Mouse (Mus musculus) CH12.LX (cell line): Measurements from ENCODE around the gene Prkg2. TPM values are rescaled to one million over a fixed set of nuclear protein-coding genes. Genes with fewer than 3 reads are reported as not detected.
A peak's percentile ranks its signal among the peaks of the same experiment; 100 is the strongest.

ENCODE experiments used
- DNase-seq: peaks from one replicate; pipeline ENCODE4 v3.0.0-alpha.2; 2013; ENCODE audit errors: extremely low read depth
- H3K27ac ChIP-seq: 2 replicates; pipeline ENCODE4 v1.5.1; 2012; ENCODE audit warnings: low read depth, mild to moderate bottlenecking, control low read depth, moderate library complexity; ENCODE audit not compliant: insufficient read depth
- H3K27me3 ChIP-seq: replicated peaks from 2 replicates; pipeline ENCODE3; 2012; ENCODE audit warnings: inconsistent platforms
- H3K36me3 ChIP-seq, 2 experiments: replicated peaks in 1 of 2; 2 replicates each; pipeline versions ENCODE3 to v1.6.1; 2012; ENCODE audit warnings: inconsistent platforms in 1 of 2, low read length in 1 of 2, mild to moderate bottlenecking in 1 of 2, mixed read lengths in 1 of 2, moderate library complexity in 1 of 2; ENCODE audit not compliant: control insufficient read depth in 1 of 2, insufficient read depth in 1 of 2
- H3K4me1 ChIP-seq, 2 experiments: 2 replicates each; pipeline ENCODE4 v1.6.1; 2012; ENCODE audit warnings: inconsistent platforms in 1 of 2, moderate library complexity in 1 of 2; ENCODE audit not compliant: insufficient read depth in 2 of 2, control insufficient read depth in 1 of 2
- H3K4me2 ChIP-seq: 2 replicates; pipeline ENCODE4 v1.6.1; 2012; ENCODE audit warnings: low read depth, mild to moderate bottlenecking, control low read depth; ENCODE audit not compliant: poor library complexity, insufficient read depth, severe bottlenecking
- H3K4me3 ChIP-seq, 3 experiments: fragments of 150-350 bp in 1 of 3; sonication (generic) in 1 of 3; replicated peaks in 1 of 3; 2 replicates each; pipeline versions ENCODE3 to v1.5.1; 2011 to 2012; ENCODE audit warnings: low read depth in 2 of 3, low read length in 2 of 3, mild to moderate bottlenecking in 2 of 3, moderate library complexity in 2 of 3, control low read depth in 1 of 3, improper control_type of control experiment in 1 of 3, inconsistent platforms in 1 of 3, mixed read lengths in 1 of 3; ENCODE audit not compliant: poor library complexity in 1 of 3
- H3K79me2 ChIP-seq: replicated peaks from 2 replicates; pipeline ENCODE4 v1.6.1; 2012; ENCODE audit warnings: mild to moderate bottlenecking, moderate library complexity; ENCODE audit not compliant: control insufficient read depth, poor library complexity, insufficient read depth, severe bottlenecking; ENCODE audit errors: extremely low read depth
- H3K9ac ChIP-seq: 2 replicates; pipeline ENCODE4 v1.6.1; 2012; ENCODE audit warnings: low read depth, mild to moderate bottlenecking, control low read depth, moderate library complexity; ENCODE audit not compliant: insufficient read depth
- H3K9me3 ChIP-seq: replicated peaks from 2 replicates; pipeline ENCODE3; 2012; ENCODE audit warnings: low read length, inconsistent platforms, mixed read lengths
- BHLHE40 ChIP-seq: IDR thresholded peaks from 2 replicates; pipeline ENCODE4 v1.6.1; 2011; ENCODE audit warnings: mild to moderate bottlenecking, low read depth, low read length, improper control_type of control experiment
- CHD1 ChIP-seq: IDR thresholded peaks from 2 replicates; pipeline ENCODE4 v1.6.1; 2012; ENCODE audit warnings: low read depth, low read length, improper control_type of control experiment, inconsistent platforms
- CHD2 ChIP-seq: IDR thresholded peaks from 2 replicates; pipeline ENCODE4 v1.6.1; 2011; ENCODE audit warnings: low read length, improper control_type of control experiment
- CTCF ChIP-seq, 2 experiments: IDR thresholded peaks in 1 of 2; conservative IDR thresholded peaks in 1 of 2; 2 replicates each; pipeline ENCODE4 v1.5.1; 2011 to 2012; ENCODE audit warnings: low read depth in 2 of 2, low read length in 2 of 2, improper control_type of control experiment in 1 of 2, inconsistent platforms in 1 of 2, mild to moderate bottlenecking in 1 of 2, moderate library complexity in 1 of 2
- EP300 ChIP-seq: IDR thresholded peaks from 2 replicates; pipeline ENCODE4 v1.6.1; 2011; ENCODE audit warnings: low read length, improper control_type of control experiment
- ETS1 ChIP-seq: conservative IDR thresholded peaks from 2 replicates; pipeline ENCODE4 v1.6.1; 2012; ENCODE audit warnings: low read depth, mild to moderate bottlenecking, inconsistent platforms, low read length, improper control_type of control experiment, moderate library complexity
- GABPA ChIP-seq: IDR thresholded peaks from 2 replicates; pipeline ENCODE4 v1.6.1; 2012; ENCODE audit warnings: low read depth, low read length, improper control_type of control experiment, inconsistent platforms; ENCODE audit not compliant: insufficient replicate concordance
- JUN ChIP-seq: IDR thresholded peaks from 2 replicates; pipeline ENCODE4 v1.6.1; 2011; ENCODE audit warnings: low read depth, mild to moderate bottlenecking, low read length, improper control_type of control experiment, moderate library complexity; ENCODE audit not compliant: insufficient read depth
- JUND ChIP-seq: conservative IDR thresholded peaks from 2 replicates; pipeline ENCODE4 v1.6.1; 2011; ENCODE audit warnings: low read depth, low read length, improper control_type of control experiment
- KAT2A ChIP-seq: IDR thresholded peaks from 2 replicates; pipeline ENCODE4 v1.6.1; 2012; ENCODE audit warnings: low read length, improper control_type of control experiment, inconsistent platforms; ENCODE audit not compliant: insufficient replicate concordance
- MAX ChIP-seq: IDR thresholded peaks from 2 replicates; pipeline ENCODE4 v1.6.1; 2011; ENCODE audit warnings: low read length, improper control_type of control experiment
- MAZ ChIP-seq: IDR thresholded peaks from 2 replicates; pipeline ENCODE4 v1.6.1; 2012; ENCODE audit warnings: low read depth, mild to moderate bottlenecking, inconsistent platforms, low read length, improper control_type of control experiment, moderate library complexity
- MEF2A ChIP-seq: IDR thresholded peaks from 2 replicates; pipeline ENCODE4 v1.6.1; 2014; ENCODE audit warnings: low read depth, mild to moderate bottlenecking, inconsistent platforms, low read length, improper control_type of control experiment, borderline replicate concordance
- POLR2AphosphoS2 ChIP-seq: IDR thresholded peaks from 2 replicates; pipeline ENCODE4 v1.6.1; 2011; ENCODE audit warnings: low read depth, low read length, improper control_type of control experiment
- RAD21 ChIP-seq: IDR thresholded peaks from 2 replicates; pipeline ENCODE4 v1.6.1; 2011; ENCODE audit warnings: low read depth, mild to moderate bottlenecking, low read length, improper control_type of control experiment, moderate library complexity
- SIN3A ChIP-seq: IDR thresholded peaks from 2 replicates; pipeline ENCODE4 v1.6.1; 2012; ENCODE audit warnings: low read length, improper control_type of control experiment, inconsistent platforms
- SMC3 ChIP-seq: IDR thresholded peaks from 2 replicates; pipeline ENCODE4 v1.6.1; 2011; ENCODE audit warnings: low read depth, low read length, improper control_type of control experiment
- TBP ChIP-seq: conservative IDR thresholded peaks from 2 replicates; pipeline ENCODE4 v1.6.1; 2011; ENCODE audit warnings: low read depth, low read length, improper control_type of control experiment
- TCF12 ChIP-seq: IDR thresholded peaks from 2 replicates; pipeline ENCODE4 v1.6.1; 2014; ENCODE audit warnings: low read depth, mild to moderate bottlenecking, inconsistent platforms, low read length, improper control_type of control experiment
- ZMIZ1 ChIP-seq: IDR thresholded peaks from 2 replicates; pipeline ENCODE4 v1.6.1; 2012; ENCODE audit warnings: low read depth, mild to moderate bottlenecking, inconsistent platforms, low read length, improper control_type of control experiment
- dilution Hi-C: fragments of 300-500 bp; cut with MboI; formaldehyde crosslinking; loops from 2 replicates; pipeline ENCODE4 v1.14.3; 2020; ENCODE audit warnings: low sequenced_read_pairs; ENCODE audit not compliant: extremely low pct_unique_long_range_greater_than_20kb, extremely low pct_ligation_motif_present
- in situ Hi-C: fragments of 300-500 bp; cut with MboI; formaldehyde crosslinking; loops from 3 replicates; pipeline ENCODE4 v1.14.3; 2019; ENCODE audit warnings: low sequenced_read_pairs, low pct_ligation_motif_present, low pct_unique_long_range_greater_than_20kb, mixed read lengths
- polyA plus RNA-seq: library from polyadenylated mRNA; unstranded; fragments of >175 nt; gene quantifications from 2 replicates; pipeline ENCODE4 v1.2.1, GENCODE M21; 2012; ENCODE audit warnings: low read depth; ENCODE audit not compliant: insufficient read length
- total RNA-seq, 2 experiments: library from RNA; depleted of rRNA; stranded (reverse); fragments of 300-350 nt in 1 of 2; fragments of >200 nt in 1 of 2; gene quantifications; 2 replicates each; pipeline ENCODE4 v1.2.3; 2012 to 2014

The Prkg2 gene
- total and polyA plus RNA-seq, 3 experiments = not detected

DNA sequence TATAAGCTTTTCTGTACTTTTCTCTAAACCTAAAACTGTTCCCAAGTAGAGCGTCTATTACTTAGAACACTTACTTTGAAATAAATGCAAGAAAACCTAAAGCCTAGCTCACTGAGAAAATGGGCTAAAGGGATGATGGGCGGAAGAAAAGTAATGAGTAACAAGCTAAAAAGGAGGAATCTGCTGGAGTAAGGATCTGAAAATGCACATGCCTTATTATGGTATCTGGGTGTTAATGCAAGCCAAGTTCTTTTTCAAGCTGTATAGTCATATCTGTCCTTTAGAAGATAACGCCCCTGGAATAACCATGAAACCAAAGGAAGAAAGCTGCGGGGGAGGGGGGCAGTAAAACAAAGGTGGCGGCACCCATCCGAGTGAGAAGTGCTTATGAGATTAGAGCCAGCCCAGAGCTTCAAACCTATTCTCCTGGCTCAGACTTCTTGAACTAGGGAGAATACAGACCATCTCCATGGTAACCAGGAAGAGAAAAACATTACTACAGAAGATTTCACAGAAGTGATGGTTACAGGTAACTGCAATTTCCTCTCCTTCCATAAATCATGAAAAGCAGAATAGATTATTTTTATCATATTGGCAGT, 5.5 kb downstream of the Prkg2 start:
- Histone ChIP-seq H3K36me3 (no peaks in the 10 kb centered on the region), H3K27ac (no peak overlapping the region), H3K4me1 (no peaks in the 10 kb centered on the region), H3K79me2 (no peaks in the 10 kb centered on the region), H3K9me3 (peaks cover 3% of the 10 kb centered on the region), H3K4me2 (no peak overlapping the region), H3K27me3 (no peaks in the 10 kb centered on the region), H3K4me3 (no peak overlapping the region), H3K9ac (no peak overlapping the region)
- dilution Hi-C loops (no loop called here), in situ Hi-C loops (no loop called here)
- no peak for TF ChIP-seq TBP
- no peak for TF ChIP-seq RAD21
- no peak for TF ChIP-seq ETS1
- no peak for TF ChIP-seq CHD1
- TF ChIP-seq MAZ = no peak
- no peak for TF ChIP-seq GABPA
- TF ChIP-seq JUND = no peak
- TF ChIP-seq CHD2 = no peak
- TF ChIP-seq BHLHE40 = no peak
- no peak for TF ChIP-seq JUN
- no peak for TF ChIP-seq TCF12
- no peak for TF ChIP-seq MAX
- no peak for TF ChIP-seq CTCF (conservative IDR thresholded peaks at IDR 0.05 in 1 of 2, IDR thresholded peaks at IDR 0.05 in 1 of 2; ENCODE audit: low read depth in 2 of 2, low read length in 2 of 2)
- TF ChIP-seq ZMIZ1 = no peak
- no peak for TF ChIP-seq EP300
- no peak for TF ChIP-seq SMC3
- no peak for TF ChIP-seq POLR2AphosphoS2
- no peak for TF ChIP-seq KAT2A
- TF ChIP-seq MEF2A = no peak
- DNase-seq = no peak

DNA sequence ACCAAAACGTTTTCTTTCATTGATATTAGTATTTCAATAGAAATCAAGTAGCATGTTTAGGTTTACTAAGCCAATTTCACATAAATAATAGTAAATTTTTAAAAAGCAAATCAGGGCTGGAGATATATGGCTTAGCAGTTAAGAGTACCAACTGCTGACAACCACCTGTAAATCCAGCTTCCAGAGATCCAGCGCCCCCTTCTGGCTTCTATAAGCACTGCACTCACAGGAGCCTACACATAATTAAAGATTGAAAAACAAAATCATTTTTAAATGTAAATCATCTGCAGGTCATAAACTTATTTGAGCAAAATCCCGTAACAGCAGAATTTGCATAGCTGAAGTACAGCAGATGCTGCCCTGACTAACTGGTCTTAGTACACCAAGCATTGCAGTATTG, 10.8 kb downstream of the Prkg2 start:
- dilution Hi-C loops (no loop called here), in situ Hi-C loops (no loop called here)
- peak; percentile 9 to 23; a peak in 1 of 4 replicates for TF ChIP-seq CTCF (conservative IDR thresholded peaks at IDR 0.05 in 1 of 2, IDR thresholded peaks at IDR 0.05 in 1 of 2; ENCODE audit: low read depth in 2 of 2, low read length in 2 of 2)
- TF ChIP-seq SIN3A = no peak
- Histone ChIP-seq H3K4me2 (no peak overlapping the region), H3K9ac (no peak overlapping the region), H3K4me1 (no peaks in the 10 kb centered on the region), H3K79me2 (no peaks in the 10 kb centered on the region), H3K4me3 (no peak overlapping the region), H3K9me3 (peaks cover 3% of the 10 kb centered on the region), H3K27ac (no peak overlapping the region), H3K27me3 (no peaks in the 10 kb centered on the region), H3K36me3 (no peaks in the 10 kb centered on the region)
- no peak for DNase-seq
